Mouse (Mus musculus) T-helper 17 cell (primary cell): ENCODE data around the gene Snrpd3.
"Not testable (repeated sequence)": the region's sequence is repeated elsewhere in the genome, so short reads cannot be mapped to it uniquely, and the experiment has no call there.

ENCODE experiments used
- in situ Hi-C, 2 experiments: fragments of 300-600 bp; cut with MboI, MseI; formaldehyde crosslinking; loops; 1 replicate in 1 of 2; 2 replicates in 1 of 2; pipeline ENCODE4 v1.15.1; 2025; ENCODE audit warnings: high pct_unique_total_duplicates in 2 of 2

The Snrpd3 gene

GRCm38 (mm10) chr10:75499791-75500190 lies 17.6 kb upstream of the Snrpd3 start:
- in situ Hi-C loops, result no loop called here

- in situ Hi-C loops, result no loop called here
Measured at GRCm38 (mm10) chr10:75500345-75500744, 17.0 kb upstream of the Snrpd3 start.

- in situ Hi-C loops, result no loop called here
Measured at GRCm38 (mm10) chr10:75501641-75502040, 15.7 kb upstream of the Snrpd3 start.

- in situ Hi-C loops, result no loop called here
Measured at GRCm38 (mm10) chr10:75503692-75504091, 13.7 kb upstream of the Snrpd3 start.

GRCm38 (mm10) chr10:75504234-75505129 lies 12.9 kb upstream of the Snrpd3 start:
- in situ Hi-C loops, result no loop called here

GRCm38 (mm10) chr10:75505130-75505495 lies 12.2 kb upstream of the Snrpd3 start:
- in situ Hi-C loops, result no loop called here

- in situ Hi-C loops, result not testable (repeated sequence)
Measured at GRCm38 (mm10) chr10:75505928-75506327, 11.4 kb upstream of the Snrpd3 start.

GRCm38 (mm10) chr10:75510446-75510845 lies 6.9 kb upstream of the Snrpd3 start:
- in situ Hi-C loops, result no loop called here

- in situ Hi-C loops, result no loop called here
Measured at GRCm38 (mm10) chr10:75511060-75511459, 6.3 kb upstream of the Snrpd3 start.

GRCm38 (mm10) chr10:75511897-75512296 lies 5.5 kb upstream of the Snrpd3 start:
- in situ Hi-C loops, result no loop called here

GRCm38 (mm10) chr10:75512796-75513195 lies 4.6 kb upstream of the Snrpd3 start:
- in situ Hi-C loops, result no loop called here

GRCm38 (mm10) chr10:75513306-75514067 lies 3.9 kb upstream of the Snrpd3 start:
- in situ Hi-C loops, result no loop called here

- in situ Hi-C loops, result no loop called here
Measured at GRCm38 (mm10) chr10:75514361-75514760, 3.0 kb upstream of the Snrpd3 start.

- in situ Hi-C loops, result no loop called here
Measured at GRCm38 (mm10) chr10:75515216-75516037, 1.9 kb upstream of the Snrpd3 start.

GRCm38 (mm10) chr10:75516038-75516723 lies 1.2 kb upstream of the Snrpd3 start:
- in situ Hi-C loops, result no loop called here

GRCm38 (mm10) chr10:75516724-75517072 lies 653 bp upstream of the Snrpd3 start:
- in situ Hi-C loops, result no loop called here

- in situ Hi-C loops, result no loop called here
Measured at GRCm38 (mm10) chr10:75517758-75518143, 400 bp downstream of the Snrpd3 start, which contains the start of gene Gucd1. Gene Gucd1 (minus strand): TSS chr10:75517972.

GRCm38 (mm10) chr10:75520581-75520980 lies 3.2 kb downstream of the Snrpd3 start:
- in situ Hi-C loops, result no loop called here

- in situ Hi-C loops, result no loop called here
Measured at GRCm38 (mm10) chr10:75521643-75522042, 4.3 kb downstream of the Snrpd3 start.

GRCm38 (mm10) chr10:75525450-75525849 lies 8.1 kb downstream of the Snrpd3 start:
- in situ Hi-C loops, result not testable (repeated sequence)

GRCm38 (mm10) chr10:75530322-75530721 lies 13.0 kb downstream of the Snrpd3 start:
- in situ Hi-C loops, result no loop called here
